Mouse (Mus musculus) layer of hippocampus, postnatal 25 days (tissue): Measurements from ENCODE around the gene Adgrf3. TPM values are rescaled to one million over a fixed set of nuclear protein-coding genes. Genes with fewer than 3 reads are reported as not detected.

Experiments
- DNase-seq, 2 experiments: peaks; one replicate each; pipeline ENCODE4 v3.0.0; 2022; ENCODE audit warnings: mixed read lengths in 2 of 2, low spot score in 1 of 2; ENCODE audit errors: extremely low spot score in 1 of 2
- microRNA-seq, 2 experiments: library from miRNA; unstranded; fragments of <30 nt; microRNA quantifications; one replicate each; pipeline ENCODE4 v1.2.0; 2021
- total RNA-seq, 2 experiments: library from RNA; stranded (reverse); gene quantifications; 2 replicates each; pipeline ENCODE4 v1.2.3; 2021

Gene Adgrf3
- total RNA-seq, 2 experiments from 2014 or later = not detected

DNA sequence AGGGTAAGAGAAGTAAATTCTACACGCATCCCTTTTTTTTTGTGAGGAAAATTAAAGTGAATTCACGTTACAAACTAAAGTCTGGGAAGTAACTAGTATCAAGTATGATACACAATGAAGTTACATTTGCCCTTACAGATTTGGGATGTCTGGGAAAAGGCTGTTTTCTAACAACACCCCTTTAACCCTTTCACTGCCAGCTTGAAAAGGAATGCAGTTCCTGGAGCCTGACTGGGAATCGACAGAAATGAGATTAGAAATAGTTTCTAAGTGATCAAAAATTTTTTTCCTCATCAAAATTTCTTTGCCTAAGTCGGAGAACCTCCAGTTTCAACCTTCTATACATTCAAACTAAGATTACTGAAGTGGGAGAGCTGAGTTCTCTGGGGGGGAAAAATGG lies 51.5 kb downstream of the Adgrf3 start:
- DNase-seq = no peak

DNA sequence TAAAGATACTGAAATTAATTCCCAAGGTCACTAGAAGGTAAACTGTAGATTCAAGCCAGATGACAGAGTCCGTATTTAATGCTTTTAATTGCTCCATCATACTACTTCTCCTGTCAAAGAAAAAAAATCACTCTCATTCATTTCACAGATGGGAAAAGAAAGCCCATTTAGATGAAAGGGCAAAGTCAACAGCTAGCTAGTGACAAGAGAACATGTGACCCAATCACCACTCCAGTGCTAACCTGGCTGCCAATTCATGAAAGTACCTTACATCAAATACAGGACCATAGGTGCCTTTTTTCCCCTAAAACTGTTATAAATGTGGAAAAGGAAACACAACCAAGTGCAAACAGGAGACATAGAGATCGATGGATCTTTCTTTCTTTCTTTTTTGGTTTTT lies 52.3 kb downstream of the Adgrf3 start:
- no peak for DNase-seq

DNA sequence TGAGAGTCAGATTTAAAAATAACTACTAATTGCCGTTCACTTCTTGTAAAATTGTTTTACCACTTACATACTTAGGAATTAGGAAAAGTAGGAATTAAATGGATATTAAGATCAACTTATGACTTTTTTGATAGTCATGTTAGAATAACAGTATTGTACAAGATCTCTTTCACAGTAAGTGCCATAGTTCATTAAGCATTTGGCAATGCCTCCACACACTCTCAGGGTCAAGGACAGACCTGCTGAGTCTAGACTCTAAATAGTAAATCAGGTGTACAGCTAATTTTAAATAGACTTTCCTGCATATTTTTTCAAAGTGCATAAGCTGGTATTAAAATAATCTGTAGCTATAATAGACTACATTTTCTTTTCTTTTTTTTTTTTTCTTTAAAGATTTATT lies 53.1 kb downstream of the Adgrf3 start:
- no peak for DNase-seq

DNA sequence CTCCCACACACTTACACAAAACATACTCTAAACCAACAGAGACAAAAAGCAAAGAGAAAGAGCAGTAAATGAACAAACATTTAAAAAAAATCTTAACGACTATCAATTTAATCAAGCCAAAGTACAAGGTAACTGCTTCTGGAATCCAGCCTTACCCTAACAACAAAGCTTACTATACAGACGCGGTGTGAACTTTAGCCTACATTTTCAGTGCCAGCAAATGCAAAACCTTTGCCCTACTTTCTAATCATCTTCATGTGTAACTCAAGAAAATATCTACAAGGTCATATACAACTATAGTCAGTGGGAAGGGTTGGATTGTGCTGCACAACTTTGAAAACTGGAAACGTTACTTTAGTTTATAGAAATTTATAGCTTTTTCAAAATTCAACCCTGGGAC lies 53.5 kb downstream of the Adgrf3 start:
- DNase-seq = no peak

DNA sequence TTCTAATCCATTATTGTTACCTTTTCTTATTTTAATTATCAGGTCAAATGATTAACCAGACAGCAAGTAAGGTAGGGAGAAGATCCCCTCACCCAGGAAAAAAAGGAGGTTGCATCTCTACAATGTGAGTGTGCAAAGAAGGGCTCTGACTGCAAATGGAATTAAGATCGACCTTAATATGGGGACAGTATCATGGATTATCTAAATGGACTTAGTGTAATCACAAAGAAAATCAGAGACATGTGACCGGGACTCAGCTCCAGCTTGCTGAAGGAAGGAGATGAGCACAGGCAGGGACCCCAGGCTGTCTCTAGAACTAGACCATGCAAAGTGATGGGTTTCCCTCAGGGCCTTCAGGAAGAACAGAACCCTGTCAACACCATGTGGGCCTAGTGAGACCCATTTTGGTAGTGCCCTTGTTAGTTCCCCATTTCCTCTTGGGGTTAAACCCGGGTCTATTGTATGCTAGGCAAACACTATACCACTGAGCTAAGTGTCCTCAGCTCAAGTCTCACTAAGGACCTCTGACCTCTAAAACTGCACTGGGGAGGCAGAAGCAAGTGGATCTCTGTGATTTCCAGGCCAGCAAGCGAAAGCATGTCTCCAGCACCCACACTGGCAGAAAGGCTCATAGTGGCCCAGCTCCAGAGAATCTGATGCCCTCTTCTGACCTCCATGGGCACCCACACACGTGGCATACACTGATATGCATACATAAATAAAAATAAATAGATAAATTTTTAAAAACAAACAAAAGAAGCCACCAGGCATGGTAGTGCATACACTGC lies 57.2 kb downstream of the Adgrf3 start:
- DNase-seq = no peak

DNA sequence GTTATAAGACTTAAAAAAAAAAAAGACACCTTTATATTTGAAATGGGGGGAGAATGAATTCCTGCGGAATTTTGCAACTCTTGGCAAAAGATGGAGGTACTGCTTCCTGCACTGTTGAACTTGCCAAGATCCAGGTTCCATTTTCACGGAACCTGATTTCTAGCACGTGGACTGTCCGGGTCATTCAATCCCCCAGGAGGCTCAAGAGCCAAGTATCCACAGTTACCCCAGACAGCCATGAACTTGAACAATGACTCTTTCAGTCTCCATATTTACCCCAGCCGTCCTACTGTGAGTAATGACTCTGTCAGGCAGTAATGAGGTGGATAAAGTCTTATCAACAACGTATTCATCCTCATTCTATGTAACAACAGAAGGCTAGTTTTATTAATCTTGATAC lies 59.0 kb downstream of the Adgrf3 start:
- DNase-seq = no peak

Small RNAs within 50 kb of the gene (microRNA-seq; reads per million reads assigned to microRNA genes)
- gene Mir1960 = 0.60 to 0.74 reads per million in 2 experiments

Other genes with a start within 250 kb of the Adgrf3 start
- not detected for gene Il6, start 192.6 kb downstream of the Adgrf3 start, total RNA-seq
- 1 to 10 TPM; 6.4 to 6.6 TPM for gene Tyms, start 132.1 kb downstream of the Adgrf3 start, total RNA-seq
- 10 to 100 TPM; 13.1 to 13.6 TPM for gene Garem2, start 100.6 kb downstream of the Adgrf3 start, total RNA-seq
- gene 3110082J24Rik, start 99.6 kb downstream of the Adgrf3 start, total RNA-seq = 1 to 10 TPM; 2.6 to 3.5 TPM
- 10 to 100 TPM; 69.9 to 73.9 TPM for gene Hadha, start 50.6 kb downstream of the Adgrf3 start, total RNA-seq
- gene Hadhb, start 50.5 kb downstream of the Adgrf3 start, total RNA-seq = 10 to 100 TPM; 88.1 to 98.2 TPM
- 10 to 100 TPM; 36.7 to 37.8 TPM for gene Selenoi, start 26.9 kb upstream of the Adgrf3 start, total RNA-seq
- 10 to 100 TPM in 1 of 2 experiments, 1 to 10 TPM in 1; 8.1 to 14.3 TPM for gene Drc1, start 75.7 kb upstream of the Adgrf3 start, total RNA-seq